Mouse (Mus musculus) C2C12 (cell line): ENCODE results near the gene Sgk1. TPM values are rescaled to one million over a fixed set of nuclear protein-coding genes. Genes with fewer than 3 reads are reported as not detected.
"Not testable (repeated sequence)": the region's sequence is repeated elsewhere in the genome, so short reads cannot be mapped to it uniquely, and the experiment has no call there.

ENCODE experiments used
- H3K27me3 ChIP-seq: one replicate; pipeline ENCODE4 v1.6.1; 2011; ENCODE audit not compliant: control insufficient read depth, insufficient read depth, insufficient read length
- H3K36me3 ChIP-seq: one replicate; pipeline ENCODE4 v1.6.1; 2011; ENCODE audit not compliant: control insufficient read depth, insufficient read depth
- H3K4me3 ChIP-seq: one replicate; pipeline ENCODE4 v1.5.1; 2011; ENCODE audit warnings: mild to moderate bottlenecking, control low read depth; ENCODE audit not compliant: poor library complexity, insufficient read depth, severe bottlenecking
- H3K79me2 ChIP-seq: one replicate; pipeline ENCODE4 v1.6.1; 2011; ENCODE audit not compliant: control insufficient read depth, insufficient read depth
- H3K79me3 ChIP-seq: one replicate; pipeline ENCODE4 v1.6.1; 2011; ENCODE audit warnings: low read depth, control low read depth
- H3ac ChIP-seq: one replicate; pipeline ENCODE3; 2011; ENCODE audit warnings: low read depth; ENCODE audit not compliant: control insufficient read depth, insufficient read length
- CEBPB ChIP-seq: IDR thresholded peaks from one replicate; pipeline ENCODE4 v1.6.1; 2011; ENCODE audit warnings: low read depth, mild to moderate bottlenecking, control low read depth, moderate library complexity
- CTCF ChIP-seq: IDR thresholded peaks from one replicate; pipeline ENCODE4 v1.5.1; 2011; ENCODE audit not compliant: control insufficient read depth, insufficient read depth, insufficient read length
- FOSL1 ChIP-seq: IDR thresholded peaks from one replicate; pipeline ENCODE4 v1.8.0; 2011; ENCODE audit warnings: mild to moderate bottlenecking, low read length; ENCODE audit not compliant: poor library complexity, insufficient read depth, severe bottlenecking
- MAX ChIP-seq: IDR thresholded peaks from one replicate; pipeline ENCODE4 v1.6.1; 2011; ENCODE audit warnings: mild to moderate bottlenecking, control low read depth
- MYOD1 ChIP-seq: IDR thresholded peaks from one replicate; pipeline ENCODE4 v1.6.1; 2011; ENCODE audit warnings: low read depth; ENCODE audit not compliant: control insufficient read depth, insufficient read length
- MYOG ChIP-seq: IDR thresholded peaks from one replicate; pipeline ENCODE4 v1.6.1; 2011; ENCODE audit not compliant: control insufficient read depth, insufficient read length; ENCODE audit errors: extremely low read depth
- USF1 ChIP-seq: IDR thresholded peaks from one replicate; pipeline ENCODE4 v1.6.1; 2011; ENCODE audit warnings: low read depth, mild to moderate bottlenecking, control low read depth, moderate library complexity
- polyA plus RNA-seq: library from polyadenylated mRNA; unstranded; fragments of >200 nt; fragmentation: generic; extraction: Trizol; gene quantifications from one replicate; pipeline ENCODE4 v1.2.1, GENCODE M21; 2012; ENCODE audit warnings: missing spikeins

Gene Sgk1
- polyA plus RNA-seq, 1 experiment, result 35.1 TPM

DNA sequence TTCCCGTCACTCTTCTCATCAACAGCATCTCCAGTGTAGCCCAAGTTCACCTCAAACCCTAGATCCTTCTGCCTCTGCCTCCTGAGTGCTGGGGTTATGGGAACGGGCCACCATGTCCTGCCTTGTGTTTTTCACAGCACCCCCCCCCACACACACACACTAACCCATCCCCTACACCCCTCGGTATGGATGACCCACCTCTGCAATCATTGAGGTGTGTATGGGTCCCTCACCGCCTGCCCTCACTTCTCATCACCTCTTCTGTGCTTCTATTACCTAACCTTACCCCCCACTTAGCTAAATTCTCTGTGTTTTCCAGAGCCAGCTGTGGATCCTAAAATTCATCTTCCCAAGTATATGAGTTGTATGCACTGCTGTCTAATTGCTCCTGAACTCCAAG is 16.4 kb downstream of the Sgk1 start:
- Histone ChIP-seq H3K27me3 (no peaks in the 10 kb centered on the region), H3K36me3 (no peaks in the 10 kb centered on the region), H3K79me3 (no peaks in the 10 kb centered on the region), H3K79me2 (no peaks in the 10 kb centered on the region), H3ac (no peak overlapping the region), H3K4me3 (no peak overlapping the region)
- no peak for TF ChIP-seq FOSL1
- TF ChIP-seq MYOD1, result no peak
- TF ChIP-seq CEBPB, result no peak
- no peak for TF ChIP-seq CTCF
- no peak for TF ChIP-seq MYOG

DNA sequence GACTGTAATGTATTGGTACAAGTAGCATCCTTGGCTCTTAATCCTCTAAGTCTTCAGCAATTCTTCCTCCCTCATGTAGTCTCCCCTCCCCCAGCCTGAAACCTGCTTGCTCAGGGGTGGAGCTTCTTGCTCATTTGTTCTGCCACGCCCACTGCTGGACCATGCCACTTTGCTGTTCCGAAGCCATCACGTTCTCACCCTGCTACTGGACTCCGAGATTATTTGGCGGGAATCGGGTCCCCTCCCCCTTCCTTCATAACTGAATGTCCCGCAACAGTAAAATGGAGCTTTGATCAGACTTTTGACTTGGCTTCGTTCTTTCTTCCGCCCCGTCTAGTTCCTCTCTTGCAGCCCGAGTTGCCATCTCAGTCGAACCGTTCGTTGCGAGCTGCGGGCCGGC is 16.9 kb downstream of the Sgk1 start:
- H3ac ChIP-seq, H3K36me3 ChIP-seq, H3K4me3 ChIP-seq, H3K27me3 ChIP-seq, H3K79me2 ChIP-seq, H3K79me3 ChIP-seq: not testable (repeated sequence)

GRCm38 (mm10) chr10:21899397-21899796 is 17.4 kb downstream of the Sgk1 start:
- H3K79me3 ChIP-seq, result no peaks in the 10 kb centered on the region
- no peaks in the 10 kb centered on the region for H3K27me3 ChIP-seq
- no peak overlapping the region for H3ac ChIP-seq
- TF ChIP-seq USF1 (no peak), CEBPB (no peak), MYOD1 (no peak), MYOG (no peak), FOSL1 (no peak), MAX (no peak), CTCF (no peak)
- no peak overlapping the region for H3K4me3 ChIP-seq
- no peaks in the 10 kb centered on the region for H3K79me2 ChIP-seq
- no peaks in the 10 kb centered on the region for H3K36me3 ChIP-seq

DNA sequence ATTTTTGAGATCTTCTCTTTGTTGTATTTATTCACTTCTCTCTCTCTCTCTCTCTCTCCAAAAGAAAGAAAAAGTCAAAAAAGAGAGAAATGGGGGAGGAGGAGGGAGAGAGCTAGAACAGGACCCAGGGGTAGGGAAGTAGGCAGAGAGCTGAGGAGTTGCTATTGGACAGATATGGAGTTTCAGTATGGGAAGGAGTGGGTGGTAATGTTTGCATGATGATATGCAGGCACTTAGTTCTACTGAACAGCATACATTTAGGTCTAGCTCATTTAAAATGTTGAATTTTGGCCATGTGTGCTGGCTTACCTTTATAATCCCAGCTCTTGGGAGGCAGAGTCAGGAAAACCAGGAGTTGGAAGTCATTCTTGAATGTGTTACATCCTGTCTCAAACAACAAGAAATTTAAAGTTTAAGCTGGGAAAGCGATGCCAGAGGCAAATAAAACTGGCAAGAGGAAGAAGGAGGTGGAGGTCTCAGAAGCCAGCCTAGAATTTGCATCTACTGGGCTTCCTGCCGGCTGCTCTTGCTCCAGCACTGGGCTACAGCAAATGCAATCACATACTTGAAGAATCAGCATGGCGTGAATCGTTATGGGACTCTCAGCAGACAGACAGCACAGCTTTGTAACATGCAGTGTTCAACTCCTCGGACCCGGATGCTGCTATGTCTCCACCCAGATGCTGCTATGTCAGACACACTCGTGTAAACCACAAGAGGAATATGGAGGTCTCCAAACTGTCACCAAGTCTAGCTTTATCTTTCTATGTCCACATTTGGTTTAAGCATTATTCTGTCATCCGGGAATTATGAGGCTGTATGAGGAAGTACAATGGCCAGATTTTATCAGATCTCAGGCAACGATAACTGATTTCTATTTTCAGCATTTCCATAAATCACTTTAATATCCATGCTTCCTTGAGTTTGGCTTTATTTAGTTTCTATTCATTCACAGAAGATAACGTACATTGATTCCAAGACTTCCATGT is 20.5 kb downstream of the Sgk1 start:
- no peaks in the 10 kb centered on the region for H3K79me2 ChIP-seq
- TF ChIP-seq FOSL1 (no peak), CEBPB (no peak), CTCF (no peak), MAX (no peak), MYOD1 (no peak), MYOG (no peak), USF1 (no peak)
- H3K36me3 ChIP-seq, result no peaks in the 10 kb centered on the region
- no peak overlapping the region for H3K4me3 ChIP-seq
- H3ac ChIP-seq, result no peak overlapping the region
- no peaks in the 10 kb centered on the region for H3K79me3 ChIP-seq
- H3K27me3 ChIP-seq, result no peaks in the 10 kb centered on the region

DNA sequence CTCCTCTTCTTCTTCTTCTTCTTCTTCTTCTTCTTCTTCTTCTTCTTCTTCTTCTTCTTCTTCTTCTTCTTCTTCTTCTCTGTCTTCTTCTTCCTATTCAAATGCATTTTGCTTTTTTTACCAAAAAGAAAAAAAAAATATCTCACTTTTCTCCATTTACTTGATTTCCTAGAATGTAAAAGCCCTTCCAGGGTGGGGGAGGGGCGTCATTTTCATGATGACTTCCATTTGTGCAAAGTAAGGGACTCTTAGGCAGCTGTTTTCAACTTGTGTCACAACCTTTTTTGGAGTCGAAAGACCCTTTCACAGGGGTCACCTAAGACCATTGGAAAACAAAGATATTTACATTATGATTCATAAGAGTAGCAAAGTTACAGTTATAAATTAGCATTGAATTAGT is 22.2 kb downstream of the Sgk1 start:
- no peak for TF ChIP-seq MAX
- no peaks in the 10 kb centered on the region for H3K79me2 ChIP-seq
- H3K79me3 ChIP-seq, result no peaks in the 10 kb centered on the region
- H3K27me3 ChIP-seq, result no peaks in the 10 kb centered on the region
- no peak overlapping the region for H3ac ChIP-seq
- no peaks in the 10 kb centered on the region for H3K36me3 ChIP-seq
- H3K4me3 ChIP-seq, result no peak overlapping the region

DNA sequence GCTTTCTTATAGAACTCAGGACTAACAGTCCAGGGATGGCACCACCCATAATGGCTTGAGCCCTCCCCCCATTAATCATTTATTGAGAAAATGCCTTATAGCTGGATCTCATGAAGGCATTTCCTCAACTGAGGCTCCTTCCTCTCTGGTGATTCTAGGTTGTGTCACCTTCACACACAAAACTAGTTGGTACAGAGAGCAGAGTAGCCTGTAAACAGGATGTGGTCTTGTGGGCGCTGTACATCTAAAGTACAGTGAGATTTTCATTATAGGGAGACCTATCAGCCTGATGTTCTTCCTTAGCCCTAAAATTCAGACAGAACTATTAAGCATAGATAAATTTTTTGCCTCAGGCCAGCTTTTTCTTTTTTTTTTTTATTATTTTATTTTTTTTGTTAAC is 23.6 kb downstream of the Sgk1 start:
- no peaks in the 10 kb centered on the region for H3K79me2 ChIP-seq
- TF ChIP-seq MAX (no peak), CTCF (no peak), USF1 (no peak), MYOG (no peak), FOSL1 (no peak), MYOD1 (no peak), CEBPB (no peak)

More for the DNA sequence above, 23.6 kb downstream of the Sgk1 start:
- H3K4me3 ChIP-seq, result no peak overlapping the region
- no peaks in the 10 kb centered on the region for H3K79me3 ChIP-seq
- no peaks in the 10 kb centered on the region for H3K27me3 ChIP-seq
- H3ac ChIP-seq, result no peak overlapping the region
- no peaks in the 10 kb centered on the region for H3K36me3 ChIP-seq
